Mouse (Mus musculus) right cerebral cortex, postnatal 10 days (tissue): Measurements from ENCODE around the gene Polr3c.
"Not testable (repeated sequence)": the region's sequence is repeated elsewhere in the genome, so short reads cannot be mapped to it uniquely, and the experiment has no call there.

Source experiments
- DNase-seq, 2 experiments: peaks; one replicate each; pipeline ENCODE4 v3.0.0; 2021; ENCODE audit warnings: low spot score in 2 of 2

Gene Polr3c

DNA sequence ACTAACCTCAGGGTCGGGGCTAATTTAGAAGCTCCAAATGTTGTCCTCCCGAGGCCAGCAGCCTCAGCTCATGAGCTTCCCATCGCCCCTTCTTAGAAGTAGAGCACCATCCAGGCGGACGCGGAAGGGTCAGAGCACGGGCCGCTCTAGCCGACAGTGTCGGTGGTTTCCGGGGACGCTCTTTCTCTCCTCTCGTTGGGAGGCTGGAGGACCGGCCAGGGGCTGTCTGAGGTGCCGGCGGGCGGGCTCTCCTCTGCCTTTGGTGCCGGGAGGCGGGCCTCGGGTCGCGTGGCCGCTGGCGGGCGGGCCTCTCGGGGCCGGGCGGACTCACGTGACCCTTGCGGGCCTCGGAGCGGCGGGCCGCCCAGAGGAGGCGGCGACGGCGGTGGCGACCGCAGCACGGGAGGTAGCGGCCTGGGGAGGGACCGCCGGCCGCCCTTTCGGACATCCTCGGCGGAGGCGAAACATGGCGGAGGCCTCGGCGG is at the start of gene Polr3c, which contains the start of gene Rnf115:
Gene Polr3c, minus strand, starts transcription at position 286 of the 485 bp plus-strand sequence.
Gene Rnf115, plus strand, starts transcription at position 322 of the 485 bp plus-strand sequence.
- DNase-seq: peak; percentile 96

DNA sequence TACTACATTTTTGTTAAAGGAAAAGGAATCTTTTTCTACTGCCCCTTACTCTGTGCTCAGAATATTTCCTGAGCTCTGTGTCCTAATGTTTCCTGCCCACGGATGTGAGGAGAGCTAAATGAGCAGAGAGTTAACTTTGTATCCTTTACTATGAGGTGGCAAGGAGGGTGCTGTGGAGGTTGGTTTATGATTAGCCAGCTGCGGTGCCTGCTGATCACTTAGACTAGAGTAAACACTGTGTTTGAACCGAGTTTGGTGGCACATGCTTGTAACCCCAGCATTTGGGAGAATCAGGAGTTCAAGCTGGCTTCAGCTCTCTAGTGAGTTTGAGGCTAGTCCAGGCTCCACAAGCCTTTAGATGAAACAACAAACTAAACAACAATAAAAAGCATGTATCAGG is 49.7 kb upstream of the Polr3c start:
- DNase-seq: no peak

GRCm38 (mm10) chr3:96772949-96773348 is 45.5 kb upstream of the Polr3c start:
- DNase-seq: no peak

DNA sequence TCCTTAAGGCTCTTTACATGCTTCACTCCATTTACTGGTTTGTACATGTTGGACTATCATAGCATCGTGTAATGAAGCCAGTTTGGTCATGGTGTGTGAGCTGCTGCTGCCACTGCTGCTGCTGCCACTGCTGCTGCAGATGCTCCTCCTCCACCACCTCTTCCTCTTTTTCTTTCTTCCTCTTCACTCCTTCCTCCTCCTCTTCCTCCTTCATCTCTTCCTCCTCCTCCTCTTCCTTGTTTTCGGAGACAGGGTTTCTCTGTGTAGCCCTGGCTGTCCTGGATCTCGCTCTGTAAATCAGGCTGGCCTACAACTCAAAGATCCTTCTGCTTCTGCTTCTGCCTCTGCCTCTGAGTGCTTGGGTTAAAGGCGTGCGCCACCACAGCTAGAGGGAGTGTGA is 42.5 kb upstream of the Polr3c start:
- DNase-seq: no peak

GRCm38 (mm10) chr3:96764528-96764927 is 37.1 kb upstream of the Polr3c start:
- DNase-seq: no peak

DNA sequence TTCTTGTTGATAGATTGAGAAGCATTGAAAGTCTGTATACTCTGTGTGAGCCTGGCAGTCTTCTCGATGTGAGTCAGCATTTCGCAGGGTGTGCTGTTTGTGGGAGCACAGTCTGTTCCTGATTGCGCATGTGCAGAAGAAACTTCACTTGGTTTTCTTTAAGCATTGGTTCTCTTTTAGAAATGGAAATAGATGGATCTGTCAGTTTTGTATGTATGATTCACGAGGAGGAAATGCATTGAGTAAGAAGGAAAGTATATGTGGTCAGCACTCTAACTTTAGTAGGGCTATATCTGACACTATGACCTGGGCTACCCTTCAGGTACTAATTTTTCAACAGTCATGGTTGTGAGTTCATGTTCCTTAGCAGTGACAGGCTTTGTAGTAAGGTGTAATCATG is 32.3 kb upstream of the Polr3c start:
- no peak for DNase-seq

GRCm38 (mm10) chr3:96757691-96758090 is 30.3 kb upstream of the Polr3c start:
- DNase-seq: no peak

GRCm38 (mm10) chr3:96755935-96756334 is 28.5 kb upstream of the Polr3c start:
- DNase-seq: no peak

GRCm38 (mm10) chr3:96746829-96747228 is 19.4 kb upstream of the Polr3c start:
- no peak for DNase-seq

DNA sequence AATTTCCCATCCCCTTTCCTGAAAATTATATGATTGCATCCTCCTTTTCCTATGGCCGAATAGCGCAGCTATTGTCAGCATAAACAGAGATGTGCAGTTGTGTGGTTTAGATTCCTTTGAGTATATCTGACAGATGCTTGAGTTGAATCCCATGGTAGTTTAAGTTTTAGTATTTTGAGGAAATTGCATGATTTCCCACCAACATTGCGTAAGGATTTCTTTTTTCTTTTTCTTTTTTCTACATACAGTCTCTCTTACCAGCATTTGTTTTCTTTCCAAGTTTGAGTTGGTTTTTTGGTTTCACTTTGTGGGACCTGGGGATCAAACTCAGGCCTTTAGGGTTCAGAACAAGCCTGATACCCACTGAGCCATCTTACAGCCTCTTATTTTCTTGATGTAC is 16.9 kb upstream of the Polr3c start:
- DNase-seq: no peak

- DNase-seq: not testable (repeated sequence)
Observed at GRCm38 (mm10) chr3:96740279-96740678, 12.9 kb upstream of the Polr3c start.

GRCm38 (mm10) chr3:96737995-96738394 is 10.6 kb upstream of the Polr3c start:
- no peak for DNase-seq

DNA sequence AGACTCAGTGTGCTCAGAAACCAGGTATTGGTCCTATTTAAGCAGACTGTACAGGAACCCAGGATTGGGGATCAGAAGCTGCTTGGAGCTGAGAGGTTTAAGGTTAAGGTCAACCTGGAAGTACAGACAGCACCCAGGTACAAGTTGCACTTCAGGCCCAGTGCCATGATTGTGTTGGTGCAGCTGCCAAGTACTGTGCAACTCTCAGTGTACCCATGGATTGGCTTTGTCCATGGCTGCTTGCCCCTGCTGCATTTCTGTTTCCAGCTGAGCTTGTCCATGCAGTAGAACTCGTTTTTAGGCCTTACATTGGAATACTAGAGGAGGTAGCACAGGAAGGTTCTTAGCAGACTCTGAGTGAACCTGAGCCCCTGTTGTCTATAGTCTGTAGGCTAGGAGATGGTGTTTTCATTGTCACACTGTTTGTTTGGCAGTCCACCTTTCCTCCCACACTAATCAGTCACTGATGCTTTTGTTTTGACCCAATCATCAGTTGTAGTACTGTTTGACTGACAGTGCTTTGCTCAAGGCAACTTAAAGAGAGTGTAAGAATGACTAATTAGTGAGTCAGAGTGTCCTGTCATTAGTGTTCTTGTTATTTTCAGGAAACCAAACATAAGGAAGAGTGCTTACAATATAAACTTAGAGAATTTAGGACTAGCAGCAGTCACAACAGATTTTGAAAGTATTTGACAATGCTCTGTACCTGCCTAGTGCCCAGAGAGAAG is 9.7 kb upstream of the Polr3c start:
- no peak for DNase-seq

DNA sequence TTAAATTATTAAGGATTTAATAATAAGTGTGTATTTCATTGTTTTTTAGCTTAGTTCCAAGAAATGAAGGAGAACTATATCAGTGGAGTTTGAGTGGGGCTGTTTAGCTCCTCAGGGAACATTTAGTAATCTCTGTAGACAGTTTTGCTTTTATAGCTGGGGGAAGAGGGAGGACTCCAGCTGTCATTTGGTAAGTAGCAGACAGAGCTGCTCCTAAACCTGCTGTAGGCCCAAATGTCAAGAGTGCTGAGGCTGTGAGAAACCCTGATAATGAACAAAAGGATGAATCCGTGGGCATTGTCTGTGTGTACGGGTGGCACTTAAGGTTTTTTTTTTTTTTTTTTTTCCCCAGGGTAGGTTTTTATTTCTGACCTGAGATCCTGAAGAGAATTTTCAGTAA is 7.8 kb upstream of the Polr3c start:
- DNase-seq: no peak

- DNase-seq: no peak
Observed at GRCm38 (mm10) chr3:96733984-96734383, 6.6 kb upstream of the Polr3c start.

DNA sequence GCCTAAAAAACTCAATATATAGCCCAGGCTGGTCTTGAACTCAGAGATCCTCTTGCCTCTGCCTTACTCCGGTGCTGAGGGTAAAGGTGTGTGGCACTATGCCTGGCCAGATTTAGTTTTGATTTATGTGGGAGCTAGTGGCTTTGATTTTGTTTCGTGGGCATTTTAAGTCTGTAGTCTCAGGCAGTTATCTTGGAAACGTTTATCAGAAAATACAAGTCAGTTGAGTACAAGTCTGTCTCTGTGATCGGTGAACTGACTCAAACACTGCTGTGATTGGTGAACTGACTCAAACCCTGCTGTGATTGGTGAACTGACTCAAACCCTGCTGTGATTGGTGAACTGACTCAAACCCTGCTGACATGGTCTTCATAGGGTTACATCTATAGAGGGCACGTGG is 3.4 kb upstream of the Polr3c start:
- no peak for DNase-seq

- DNase-seq: no peak
Observed at GRCm38 (mm10) chr3:96729403-96729784, 2.0 kb upstream of the Polr3c start.

- no peak for DNase-seq
Observed at GRCm38 (mm10) chr3:96728634-96729402, 1.4 kb upstream of the Polr3c start.

DNA sequence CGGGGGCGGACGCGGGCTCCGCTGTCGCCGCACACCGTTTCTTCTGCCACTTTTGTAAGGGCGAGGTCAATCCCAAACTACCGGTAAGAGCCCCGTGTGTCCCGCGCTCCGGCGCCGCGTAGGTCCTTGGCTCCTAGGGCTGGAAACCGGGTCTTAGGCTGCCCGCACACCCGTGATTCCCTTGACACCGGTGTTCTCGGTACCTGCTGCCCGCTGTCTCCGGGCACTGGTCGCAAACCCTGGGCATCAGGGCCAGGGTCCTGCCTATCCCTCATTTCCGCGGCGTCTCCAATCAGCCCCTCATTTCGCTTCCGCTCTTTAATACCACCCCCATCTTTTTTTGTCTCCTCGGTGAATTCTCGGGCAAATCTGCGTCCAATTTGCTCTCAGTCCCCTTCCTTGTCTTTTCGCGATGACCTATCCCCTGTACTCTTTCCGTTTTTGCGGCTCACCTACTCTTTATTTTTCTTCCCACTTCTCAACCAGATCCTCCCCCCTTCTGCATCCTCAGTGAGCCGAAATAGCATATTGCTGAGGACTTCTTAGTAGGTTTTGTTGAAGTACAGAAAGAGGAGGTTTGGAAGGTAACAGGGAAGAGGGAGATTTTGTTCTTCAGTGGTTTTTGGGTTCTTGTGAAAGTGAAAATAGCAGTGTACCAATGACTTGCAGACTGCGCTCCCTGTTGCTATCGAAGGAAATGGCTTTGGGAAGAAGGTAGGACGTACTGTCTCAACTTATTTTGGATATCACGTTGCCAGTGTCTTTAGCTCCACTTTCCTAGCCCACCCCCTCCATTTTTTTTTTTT is 603 bp upstream of the Polr3c start:
- no peak for DNase-seq

- peak in 1 of 2 experiments; percentile 61 for DNase-seq
Observed at GRCm38 (mm10) chr3:96719173-96719572, 8.3 kb downstream of the Polr3c start.

DNA sequence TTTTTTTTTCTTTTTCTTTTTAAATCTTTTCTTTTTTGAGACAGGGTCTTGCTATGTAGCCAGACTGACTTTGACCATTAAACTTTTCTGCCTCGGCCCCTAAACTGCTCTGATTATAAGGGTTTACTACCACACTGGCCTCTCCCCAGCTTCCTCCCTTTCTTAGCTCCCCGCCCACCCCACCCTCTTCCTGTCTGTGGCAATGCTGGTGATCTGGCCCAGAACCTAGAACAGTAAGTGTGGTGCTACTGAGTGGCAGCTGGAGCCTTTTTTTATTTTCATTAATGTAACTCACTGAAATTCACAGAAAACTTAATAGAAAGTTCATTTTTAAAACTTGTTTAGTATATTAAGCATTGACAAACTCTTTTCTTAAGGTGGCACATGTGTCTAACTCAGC is 11.6 kb downstream of the Polr3c start:
- no peak for DNase-seq

DNA sequence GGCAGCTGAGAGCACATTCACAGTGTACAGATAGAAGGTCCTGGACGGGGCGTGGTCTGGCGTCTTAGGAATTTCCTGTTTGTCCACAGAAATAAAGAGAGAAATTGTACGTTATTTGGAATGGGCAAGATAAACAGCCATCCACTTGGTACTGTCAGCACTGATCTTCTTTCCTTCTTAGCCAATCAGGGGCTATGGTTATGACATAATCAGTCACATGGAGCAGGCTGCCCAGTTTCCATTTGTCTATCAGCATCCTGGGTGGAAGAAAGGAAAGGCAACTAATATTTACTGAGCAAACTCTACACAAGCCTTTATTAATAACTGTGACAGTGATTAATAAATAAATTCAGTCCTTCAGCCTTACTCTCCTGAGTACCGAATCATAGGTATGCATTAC is 13.1 kb downstream of the Polr3c start:
- DNase-seq: no peak
